Mouse (Mus musculus) liver, postnatal 0 days (tissue): ENCODE results near the gene Raver2. TPM values are rescaled to one million over a fixed set of nuclear protein-coding genes. Genes with fewer than 3 reads are reported as not detected.

Experiments used
- ATAC-seq: fragments of 200-750 bp; cut with Nextera tagmentation; 2 replicates; pipeline ENCODE4 v1.8.0; 2017; ENCODE audit warnings: mild to moderate bottlenecking, moderate library complexity
- DNase-seq: peaks from one replicate; pipeline ENCODE4 v3.0.0-alpha.2; 2016
- H3K27ac ChIP-seq: fragments of 300-500 bp; sonication (generic); 2 replicates; pipeline ENCODE4 v1.5.1; 2014; ENCODE audit warnings: antibody characterized with exemption, moderate library complexity, mild to moderate bottlenecking, low read depth
- H3K27me3 ChIP-seq: fragments of 300-500 bp; sonication (generic); 2 replicates; pipeline ENCODE4 v1.6.1; 2014; ENCODE audit warnings: low read length, control low read depth, mixed read lengths; ENCODE audit not compliant: insufficient read depth
- H3K36me3 ChIP-seq: fragments of 300-500 bp; sonication (generic); replicated peaks from 2 replicates; pipeline ENCODE4 v1.6.1; 2014; ENCODE audit warnings: mild to moderate bottlenecking, control low read depth, low read length, moderate library complexity, mixed read lengths; ENCODE audit not compliant: insufficient read depth
- H3K4me1 ChIP-seq: fragments of 300-500 bp; sonication (generic); 2 replicates; pipeline ENCODE4 v1.6.1; 2014; ENCODE audit warnings: antibody characterized with exemption, mild to moderate bottlenecking, control low read depth; ENCODE audit not compliant: insufficient read depth
- H3K4me2 ChIP-seq: fragments of 300-500 bp; sonication (generic); 2 replicates; pipeline ENCODE4 v1.6.1; 2014; ENCODE audit warnings: low read depth, mild to moderate bottlenecking, low read length, moderate library complexity, mixed read lengths
- H3K4me3 ChIP-seq: fragments of 300-500 bp; sonication (generic); 2 replicates; pipeline ENCODE4 v1.5.1; 2014; ENCODE audit warnings: low read depth, low read length
- H3K9ac ChIP-seq: fragments of 300-500 bp; sonication (generic); replicated peaks from 2 replicates; pipeline ENCODE4 v1.6.1; 2014; ENCODE audit warnings: mild to moderate bottlenecking, moderate library complexity
- H3K9me3 ChIP-seq: fragments of 300-500 bp; sonication (generic); 2 replicates; pipeline ENCODE4 v1.6.1; 2016; ENCODE audit warnings: mild to moderate bottlenecking, control low read depth, low read length, mixed read lengths
- CTCF ChIP-seq: sonication (generic); IDR thresholded peaks from 2 replicates; pipeline ENCODE4 v1.5.1; 2016; ENCODE audit warnings: antibody characterized with exemption, low read depth
- EP300 ChIP-seq: IDR thresholded peaks from 2 replicates; pipeline ENCODE4 v1.6.1; 2016; ENCODE audit warnings: antibody characterized with exemption, low read depth, mild to moderate bottlenecking
- WGBS: fragments of 180-500 bp; shearing (Covaris S2); extraction: QIAGEN DNeasy Blood & Tissue Kit; methylation state at CpG from one replicate; pipeline ENCODE4 v1.1.7; 2014; ENCODE audit not compliant: insufficient replicate concordance; 5-methylcytosine and 5-hydroxymethylcytosine counted together
- polyA plus RNA-seq: library from polyadenylated mRNA; unstranded; fragments of >200 nt; fragmentation: Nextera tagmentation; extraction: Ambion mirVana; gene quantifications from 2 replicates; pipeline ENCODE4 v1.2.1, GENCODE M21; 2015

Raver2 gene
- polyA plus RNA-seq, 1 experiment from 2014 or later = 0.20 TPM

- no peaks in the 10 kb centered on the region for H3K9me3 ChIP-seq
- H3K4me1 ChIP-seq = 0 out of 2 replicates have a peak, but pooled peaks cover 2% of the 10 kb centered on the region
- H3K36me3 ChIP-seq = peaks cover 87% of the 10 kb centered on the region
- 85% methylated on average over 10 of the region's 10 CpGs for WGBS
- H3K27ac ChIP-seq = no peak overlapping the region
- no peak for ATAC-seq
- DNase-seq = no peak
- no peak overlapping the region for H3K4me3 ChIP-seq
- no peak for TF ChIP-seq EP300
- TF ChIP-seq CTCF = no peak
- H3K9ac ChIP-seq = no peak overlapping the region
- H3K27me3 ChIP-seq = no peaks in the 10 kb centered on the region
- H3K4me2 ChIP-seq = no peak overlapping the region
Measured at GRCm38 (mm10) chr4:101174916-101175625, 106.3 kb downstream of the Raver2 start.

GRCm38 (mm10) chr4:101176123-101176522, 107.3 kb downstream of the Raver2 start:
- H3K9ac ChIP-seq = no peak overlapping the region
- no peak overlapping the region for H3K4me3 ChIP-seq
- H3K27me3 ChIP-seq = no peaks in the 10 kb centered on the region
- 42% methylated on average over 6 of the region's 6 CpGs for WGBS
- H3K9me3 ChIP-seq = no peaks in the 10 kb centered on the region
- H3K4me2 ChIP-seq = no peak overlapping the region
- DNase-seq = no peak
- H3K27ac ChIP-seq = 0 out of 2 replicates have a peak overlapping the region, but pooled peaks have one; percentile 1
- peak; percentile 67 for ATAC-seq
- H3K4me1 ChIP-seq = 0 out of 2 replicates have a peak, but pooled peaks cover 4% of the 10 kb centered on the region
- peak; percentile 69 for TF ChIP-seq EP300
- TF ChIP-seq CTCF = no peak
- H3K36me3 ChIP-seq = peaks cover 88% of the 10 kb centered on the region

- DNase-seq = no peak
- Histone ChIP-seq H3K27me3 (no peaks in the 10 kb centered on the region), H3K27ac (no peak overlapping the region), H3K36me3 (peaks cover 89% of the 10 kb centered on the region), H3K9ac (no peak overlapping the region), H3K4me2 (no peak overlapping the region), H3K4me3 (no peak overlapping the region), H3K4me1 (0 out of 2 replicates have a peak, but pooled peaks cover 4% of the 10 kb centered on the region), H3K9me3 (no peaks in the 10 kb centered on the region)
- no peak for TF ChIP-seq EP300
- no peak for TF ChIP-seq CTCF
- WGBS = 83% methylated on average over 3 of the region's 3 CpGs
- ATAC-seq = no peak
Measured at GRCm38 (mm10) chr4:101177796-101178195, 109.0 kb downstream of the Raver2 start.

- H3K36me3 ChIP-seq = peaks cover 87% of the 10 kb centered on the region
- TF ChIP-seq CTCF (no peak), EP300 (no peak)
- H3K27me3 ChIP-seq = no peaks in the 10 kb centered on the region
Measured at GRCm38 (mm10) chr4:101179076-101179475, 110.3 kb downstream of the Raver2 start.

GRCm38 (mm10) chr4:101179836-101180235, 111.1 kb downstream of the Raver2 start:
- Histone ChIP-seq H3K4me3 (no peak overlapping the region), H3K4me1 (peaks cover 12% of the 10 kb centered on the region), H3K27me3 (no peaks in the 10 kb centered on the region), H3K9ac (no peak overlapping the region), H3K9me3 (no peaks in the 10 kb centered on the region), H3K4me2 (no peak overlapping the region), H3K27ac (no peak overlapping the region), H3K36me3 (peaks cover 88% of the 10 kb centered on the region)
- no peak for TF ChIP-seq CTCF
- TF ChIP-seq EP300 = no peak
- ATAC-seq (no peak), DNase-seq (no peak)
- 43% methylated on average over 6 of the region's 6 CpGs for WGBS

More at GRCm38 (mm10) chr4:101179076-101179475, 110.3 kb downstream of the Raver2 start:
- Histone ChIP-seq H3K4me3 (no peak overlapping the region), H3K9ac (no peak overlapping the region), H3K9me3 (no peaks in the 10 kb centered on the region), H3K4me1 (peaks cover 5% of the 10 kb centered on the region; the same call in 1 of the 2 replicates), H3K27ac (no peak overlapping the region), H3K4me2 (no peak overlapping the region)
- ATAC-seq (no peak), DNase-seq (no peak)
- WGBS = 74% methylated on average over 5 of the region's 5 CpGs

GRCm38 (mm10) chr4:101180681-101181080, 111.9 kb downstream of the Raver2 start:
- no peaks in the 10 kb centered on the region for H3K9me3 ChIP-seq
- H3K4me3 ChIP-seq = no peak overlapping the region
- no peak overlapping the region for H3K9ac ChIP-seq
- no peak overlapping the region for H3K4me2 ChIP-seq
- DNase-seq (no peak), ATAC-seq (no peak)
- H3K36me3 ChIP-seq = peaks cover 87% of the 10 kb centered on the region
- no peak for TF ChIP-seq CTCF
- TF ChIP-seq EP300 = no peak
- 90% methylated on average over 5 of the region's 5 CpGs for WGBS
- H3K27ac ChIP-seq = no peak overlapping the region
- H3K27me3 ChIP-seq = no peaks in the 10 kb centered on the region
- peaks cover 18% of the 10 kb centered on the region for H3K4me1 ChIP-seq
